Mouse (Mus musculus): ENCODE measurements around the gene Gm6205.
"Not testable (repeated sequence)": the region's sequence is repeated elsewhere in the genome, so short reads cannot be mapped to it uniquely, and the experiment has no call there.

Gene Gm6205

DNA sequence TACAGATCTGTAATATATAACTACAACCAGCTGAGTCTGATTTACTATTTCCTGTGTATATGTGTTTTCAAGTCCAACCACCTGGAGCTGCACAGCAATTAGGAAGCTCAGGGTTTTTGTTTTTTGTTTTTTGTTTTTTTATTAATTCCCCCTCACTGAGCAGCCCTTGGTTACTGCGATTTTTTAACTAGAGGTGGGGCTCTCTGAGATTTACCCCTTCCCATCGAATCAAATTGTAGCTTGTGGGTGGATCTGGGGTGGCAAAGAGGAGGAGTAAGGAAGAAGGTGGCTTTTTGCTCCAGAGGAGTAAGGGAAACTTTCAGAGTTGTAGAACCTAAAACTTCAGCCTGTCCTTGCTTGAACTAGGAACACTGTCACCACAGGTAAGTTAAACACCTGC is at the start of gene Gm6205:
TSS of gene Gm6205 (plus strand) at position 301 of the 400 bp plus-strand sequence.
- not testable (repeated sequence) for DNase-seq (ENCODE audit: low spot score in 2 of 2)

DNA sequence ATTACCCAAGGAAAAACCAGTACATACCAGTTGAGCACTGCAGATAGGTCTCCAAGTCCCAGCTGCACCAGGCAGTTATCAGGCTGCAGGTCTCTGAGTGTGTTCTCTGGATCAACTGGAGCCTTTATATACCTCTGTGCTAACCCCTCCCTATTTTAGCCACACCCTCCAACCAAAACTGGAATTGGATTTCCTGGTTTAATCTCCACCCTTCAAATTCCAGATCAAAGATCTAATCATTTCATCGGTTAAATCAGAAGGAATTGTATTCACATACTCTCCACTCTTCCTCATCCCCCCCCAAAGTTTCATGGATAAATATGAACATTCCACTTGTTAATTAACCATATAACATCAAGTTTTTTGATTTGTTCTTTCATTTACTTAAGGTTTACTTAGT is 31.9 kb upstream of the Gm6205 start, which contains the start of gene Gm3147:
TSS of gene Gm3147 (minus strand) at position 101 of the 400 bp plus-strand sequence.
- not testable (repeated sequence) for DNase-seq (ENCODE audit: low spot score in 2 of 2)

DNA sequence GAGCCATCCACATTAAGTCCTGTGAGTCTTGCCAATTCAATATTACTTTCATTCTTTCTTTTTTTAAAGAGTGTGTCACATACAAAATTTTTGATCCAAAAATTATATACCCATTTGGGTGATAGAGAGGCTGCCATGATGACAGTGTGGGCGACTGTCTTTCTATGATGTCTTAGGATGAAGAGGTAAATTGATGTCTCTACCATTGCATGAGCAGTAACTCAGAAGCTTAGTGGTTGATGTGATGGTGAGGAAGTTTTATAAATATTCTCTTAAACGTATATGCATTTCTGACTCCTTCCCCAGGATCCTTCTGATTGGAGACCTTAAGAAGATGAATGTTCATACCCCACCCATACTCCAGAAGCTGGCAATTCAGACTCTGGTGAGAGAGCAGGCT is 24.5 kb upstream of the Gm6205 start, which contains the start of gene Gm6509:
TSS of gene Gm6509 (plus strand) at position 301 of the 400 bp plus-strand sequence.
- DNase-seq (ENCODE audit: low spot score in 2 of 2) = not testable (repeated sequence)
